Mouse (Mus musculus) liver, embryonic 15.5 days (tissue): ENCODE measurements at regions not wholly inside any gene's neighbourhood (a gene's known extent, or its start where the extent isn't known, plus 50 kb on each side); places are given as distances from the start of the nearest gene placed in this dataset.

Experiments
- ATAC-seq: fragments of 200-750 bp; cut with Nextera tagmentation; 2 replicates; pipeline ENCODE4 v1.8.0; 2017; ENCODE audit warnings: moderate number of reproducible peaks, mild to moderate bottlenecking, moderate library complexity; ENCODE audit not compliant: insufficient read depth
- H3K27ac ChIP-seq: fragments of 300-500 bp; sonication (generic); replicated peaks from 2 replicates; pipeline ENCODE4 v1.5.1; 2015; ENCODE audit warnings: mild to moderate bottlenecking, inconsistent platforms
- H3K27me3 ChIP-seq: fragments of 300-500 bp; sonication (generic); 2 replicates; pipeline ENCODE4 v1.6.1; 2015; ENCODE audit warnings: mild to moderate bottlenecking, inconsistent platforms
- H3K36me3 ChIP-seq: fragments of 300-500 bp; sonication (generic); replicated peaks from 2 replicates; pipeline ENCODE4 v1.6.1; 2015; ENCODE audit warnings: moderate library complexity, mild to moderate bottlenecking, inconsistent platforms
- H3K4me1 ChIP-seq: fragments of 300-500 bp; sonication (generic); replicated peaks from 2 replicates; pipeline ENCODE4 v1.6.1; 2015; ENCODE audit warnings: inconsistent platforms
- H3K4me2 ChIP-seq: fragments of 300-500 bp; sonication (generic); 2 replicates; pipeline ENCODE4 v1.6.1; 2015; ENCODE audit warnings: moderate library complexity, mild to moderate bottlenecking, inconsistent platforms
- H3K4me3 ChIP-seq: fragments of 300-500 bp; sonication (generic); replicated peaks from 2 replicates; pipeline ENCODE4 v1.5.1; 2015; ENCODE audit warnings: mild to moderate bottlenecking, inconsistent platforms
- H3K9ac ChIP-seq: fragments of 300-500 bp; sonication (generic); 2 replicates; pipeline ENCODE4 v1.6.1; 2015; ENCODE audit warnings: moderate library complexity, mild to moderate bottlenecking, inconsistent platforms
- H3K9me3 ChIP-seq: fragments of 300-500 bp; sonication (generic); replicated peaks from 2 replicates; pipeline ENCODE4 v1.6.1; 2016; ENCODE audit warnings: inconsistent platforms
- WGBS: fragments of 180-500 bp; shearing (Covaris S2); methylation state at CpG from one replicate; pipeline ENCODE4 v1.1.7; 2015; ENCODE audit warnings: mixed read lengths; ENCODE audit not compliant: insufficient replicate concordance; 5-methylcytosine and 5-hydroxymethylcytosine counted together

DNA sequence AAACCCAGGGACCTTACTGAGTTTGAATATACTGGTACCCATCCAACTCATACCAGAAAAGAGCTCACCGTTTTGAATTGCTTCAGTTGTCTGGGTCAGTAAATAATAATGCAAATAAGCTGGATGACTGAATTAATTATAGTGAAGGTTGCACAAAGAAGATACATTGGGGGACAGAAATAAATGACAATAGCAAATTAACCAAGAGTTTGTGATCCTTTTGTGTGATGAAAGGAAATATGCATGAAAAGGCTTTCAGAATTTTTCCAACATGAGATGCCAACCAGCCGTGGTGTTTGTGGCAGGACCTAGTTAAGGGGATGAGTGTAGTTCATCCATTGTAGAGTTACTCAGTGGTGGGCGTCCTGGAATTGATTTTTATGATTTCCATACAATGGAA is 186.5 kb upstream of the Pik3r1 start:
- Histone ChIP-seq H3K4me1 (no peaks in the 10 kb centered on the region), H3K27ac (no peak overlapping the region), H3K4me3 (no peak overlapping the region), H3K36me3 (no peaks in the 10 kb centered on the region), H3K4me2 (no peak overlapping the region), H3K9me3 (no peaks in the 10 kb centered on the region), H3K27me3 (no peaks in the 10 kb centered on the region), H3K9ac (no peak overlapping the region)
- 59% methylated on average over 3 of the region's 3 CpGs for WGBS
- ATAC-seq, result no peak

DNA sequence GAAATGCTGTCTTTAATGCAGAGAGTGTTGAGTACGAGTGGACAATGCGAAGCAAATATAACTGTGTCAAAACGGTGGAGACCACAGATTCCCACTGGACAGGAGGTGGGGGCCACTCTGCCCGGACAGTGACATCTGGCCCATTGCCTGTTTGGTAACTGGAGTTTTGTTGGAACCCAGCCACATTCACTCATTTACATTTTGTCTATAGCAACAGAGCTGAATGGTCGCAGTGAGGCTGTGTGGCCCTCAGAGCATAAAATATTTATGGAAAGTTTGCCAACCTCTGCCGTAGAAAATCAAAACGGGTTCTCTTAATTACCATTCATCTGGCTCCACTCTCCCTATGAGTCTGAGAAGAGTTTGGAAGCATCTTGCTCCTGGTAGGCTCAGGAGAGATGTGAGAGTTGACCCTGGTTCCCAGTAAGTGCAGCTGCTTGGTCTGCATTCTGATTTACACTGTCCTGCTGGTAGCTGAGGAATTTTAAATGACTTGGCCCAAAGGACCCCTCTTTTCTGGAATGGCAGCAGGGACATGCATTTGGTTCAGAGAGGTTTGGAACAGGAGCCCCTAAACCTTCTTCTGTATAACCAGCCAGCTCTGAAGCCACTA is 187.9 kb upstream of the Pik3r1 start:
- Histone ChIP-seq H3K27ac (no peak overlapping the region), H3K4me2 (no peak overlapping the region), H3K4me3 (no peak overlapping the region), H3K9me3 (no peaks in the 10 kb centered on the region), H3K9ac (no peak overlapping the region), H3K36me3 (no peaks in the 10 kb centered on the region), H3K27me3 (no peaks in the 10 kb centered on the region), H3K4me1 (no peaks in the 10 kb centered on the region)
- ATAC-seq, result no peak
- WGBS, result 69% methylated on average over 7 of the region's 7 CpGs

DNA sequence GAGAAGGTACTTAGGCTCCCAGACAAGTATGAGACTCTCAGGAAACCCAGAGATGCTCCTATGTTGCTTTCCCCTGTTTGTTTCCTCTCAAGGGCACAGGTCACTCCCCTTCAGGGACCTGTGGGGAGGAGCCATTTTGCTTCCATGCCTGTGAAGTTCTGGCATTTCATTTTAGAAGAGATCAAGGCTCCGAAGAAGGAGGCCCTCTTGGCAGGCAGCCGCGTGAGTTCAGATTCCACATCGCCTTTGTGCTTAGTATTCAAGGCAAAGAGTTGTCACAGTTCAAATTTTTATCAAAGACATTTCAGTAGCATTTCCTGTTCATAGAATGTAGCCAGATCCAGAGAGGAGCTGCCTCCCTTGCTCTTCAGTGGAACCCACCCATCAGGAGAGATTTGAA is 189.8 kb upstream of the Pik3r1 start:
- H3K36me3 ChIP-seq, result no peaks in the 10 kb centered on the region
- H3K9ac ChIP-seq, result no peak overlapping the region
- no peak overlapping the region for H3K4me3 ChIP-seq
- ATAC-seq, result no peak
- H3K4me2 ChIP-seq, result no peak overlapping the region
- 77% methylated on average over 4 of the region's 4 CpGs for WGBS
- no peaks in the 10 kb centered on the region for H3K9me3 ChIP-seq
- H3K27ac ChIP-seq, result no peak overlapping the region
- H3K4me1 ChIP-seq, result no peaks in the 10 kb centered on the region
- H3K27me3 ChIP-seq, result no peaks in the 10 kb centered on the region

DNA sequence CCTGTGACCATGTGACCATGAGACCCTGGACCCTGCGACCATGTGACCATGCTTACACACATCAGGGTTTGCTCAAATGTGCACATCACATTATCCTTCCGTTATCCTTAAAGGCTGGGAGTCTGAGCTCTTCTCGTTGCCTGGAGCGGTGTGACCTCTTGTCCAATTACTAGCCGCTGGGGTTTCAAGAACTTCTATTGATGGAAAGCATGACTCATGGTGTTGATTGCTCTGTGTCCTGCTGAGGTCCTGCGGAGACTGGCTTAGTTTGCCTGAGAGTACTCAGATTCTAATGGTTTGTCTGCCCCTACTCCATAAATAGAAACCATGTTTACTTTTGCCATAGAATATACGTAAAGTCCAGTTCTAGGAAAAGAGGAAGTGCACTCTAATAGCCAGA is 197.5 kb upstream of the Pik3r1 start:
- Histone ChIP-seq H3K4me3 (no peak overlapping the region), H3K27ac (no peak overlapping the region), H3K9ac (no peak overlapping the region), H3K36me3 (no peaks in the 10 kb centered on the region), H3K9me3 (no peaks in the 10 kb centered on the region), H3K4me2 (no peak overlapping the region), H3K27me3 (no peaks in the 10 kb centered on the region), H3K4me1 (no peaks in the 10 kb centered on the region)
- 64% methylated on average over 7 of the region's 7 CpGs for WGBS
- no peak for ATAC-seq

DNA sequence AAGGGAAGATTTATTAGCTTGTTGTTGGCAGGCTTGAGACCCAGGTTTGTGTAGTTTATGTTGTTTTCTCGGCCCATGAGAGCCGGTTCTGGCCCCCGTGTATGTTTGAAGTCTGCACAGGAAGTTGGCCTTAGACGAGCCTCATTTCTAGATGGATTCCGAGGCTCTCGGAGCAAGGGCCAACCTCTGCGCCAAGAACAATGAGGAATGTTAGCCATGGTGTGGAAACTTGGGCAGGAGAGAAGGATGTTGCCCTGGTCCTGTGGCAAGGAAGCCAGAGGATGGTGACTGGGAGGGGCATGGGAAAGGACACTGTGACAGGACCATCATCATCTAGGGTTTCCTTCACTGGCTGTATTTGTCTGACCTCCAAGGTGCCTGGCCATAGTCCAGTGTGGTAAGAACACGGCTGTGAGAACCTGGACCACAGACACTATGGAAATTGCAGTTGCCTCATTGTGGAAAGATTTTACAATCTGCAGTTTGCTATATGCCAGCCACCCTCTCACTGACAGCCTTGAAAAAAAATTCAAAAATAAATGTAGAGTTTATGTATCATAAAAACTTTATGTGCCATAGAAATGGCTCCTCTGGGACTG is 198.9 kb upstream of the Pik3r1 start:
- no peaks in the 10 kb centered on the region for H3K27me3 ChIP-seq
- no peaks in the 10 kb centered on the region for H3K36me3 ChIP-seq
- H3K9me3 ChIP-seq, result no peaks in the 10 kb centered on the region
- 65% methylated on average over 8 of the region's 8 CpGs for WGBS
- H3K4me3 ChIP-seq, result no peak overlapping the region
- H3K27ac ChIP-seq, result no peak overlapping the region
- H3K9ac ChIP-seq, result no peak overlapping the region
- no peak overlapping the region for H3K4me2 ChIP-seq
- no peak for ATAC-seq
- no peaks in the 10 kb centered on the region for H3K4me1 ChIP-seq

DNA sequence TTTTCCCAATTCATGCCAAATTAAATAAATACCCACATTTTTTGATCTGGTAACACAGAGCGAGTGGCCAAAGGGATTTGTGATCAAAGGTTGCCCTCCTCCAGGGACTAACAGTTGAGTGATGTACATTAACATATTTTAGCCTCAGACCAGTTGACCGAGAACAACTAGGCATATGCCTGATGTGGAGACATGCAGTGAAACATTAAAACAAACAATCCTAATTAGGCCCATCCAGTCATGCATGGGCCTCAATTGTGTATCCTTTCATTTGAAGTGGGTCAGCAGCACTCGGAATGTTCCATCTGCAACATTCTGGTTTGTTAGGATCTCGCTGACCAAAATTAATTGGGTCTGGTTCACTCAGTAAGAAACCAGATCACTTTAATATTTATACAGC is 199.4 kb upstream of the Pik3r1 start:
- no peak overlapping the region for H3K4me2 ChIP-seq

DNA sequence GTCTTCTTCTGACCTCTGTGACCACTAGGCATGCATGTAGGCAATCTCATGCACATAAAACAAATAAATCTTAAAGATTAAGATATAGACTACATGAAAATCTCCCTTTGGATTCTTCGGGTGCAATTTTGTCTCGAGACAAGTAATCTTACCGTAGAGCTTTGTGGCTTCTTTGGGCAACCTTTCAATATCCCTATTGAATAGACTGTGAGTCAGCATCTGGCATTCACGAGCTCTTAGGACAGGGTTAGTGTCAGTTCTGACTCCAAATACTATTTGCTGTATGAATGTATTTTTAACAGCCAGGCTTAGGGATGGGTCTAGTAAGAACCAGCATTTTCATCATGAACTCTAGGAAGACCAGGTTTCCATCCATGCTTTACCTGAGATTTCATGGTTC is 208.7 kb upstream of the Pik3r1 start:
- no peak overlapping the region for H3K4me2 ChIP-seq
- H3K36me3 ChIP-seq, result no peaks in the 10 kb centered on the region
- H3K4me3 ChIP-seq, result no peak overlapping the region
- no peaks in the 10 kb centered on the region for H3K9me3 ChIP-seq
- H3K9ac ChIP-seq, result no peak overlapping the region
- WGBS, result 68% methylated on average over 4 of the region's 4 CpGs
- H3K27me3 ChIP-seq, result no peaks in the 10 kb centered on the region
- H3K27ac ChIP-seq, result no peak overlapping the region
- ATAC-seq, result no peak
- no peaks in the 10 kb centered on the region for H3K4me1 ChIP-seq

More for the DNA sequence above, 199.4 kb upstream of the Pik3r1 start:
- 78% methylated on average over 4 of the region's 4 CpGs for WGBS
- no peak overlapping the region for H3K27ac ChIP-seq
- no peaks in the 10 kb centered on the region for H3K27me3 ChIP-seq
- ATAC-seq, result no peak
- H3K9ac ChIP-seq, result no peak overlapping the region
- H3K4me3 ChIP-seq, result no peak overlapping the region
- no peaks in the 10 kb centered on the region for H3K9me3 ChIP-seq
- H3K36me3 ChIP-seq, result no peaks in the 10 kb centered on the region
- no peaks in the 10 kb centered on the region for H3K4me1 ChIP-seq

DNA sequence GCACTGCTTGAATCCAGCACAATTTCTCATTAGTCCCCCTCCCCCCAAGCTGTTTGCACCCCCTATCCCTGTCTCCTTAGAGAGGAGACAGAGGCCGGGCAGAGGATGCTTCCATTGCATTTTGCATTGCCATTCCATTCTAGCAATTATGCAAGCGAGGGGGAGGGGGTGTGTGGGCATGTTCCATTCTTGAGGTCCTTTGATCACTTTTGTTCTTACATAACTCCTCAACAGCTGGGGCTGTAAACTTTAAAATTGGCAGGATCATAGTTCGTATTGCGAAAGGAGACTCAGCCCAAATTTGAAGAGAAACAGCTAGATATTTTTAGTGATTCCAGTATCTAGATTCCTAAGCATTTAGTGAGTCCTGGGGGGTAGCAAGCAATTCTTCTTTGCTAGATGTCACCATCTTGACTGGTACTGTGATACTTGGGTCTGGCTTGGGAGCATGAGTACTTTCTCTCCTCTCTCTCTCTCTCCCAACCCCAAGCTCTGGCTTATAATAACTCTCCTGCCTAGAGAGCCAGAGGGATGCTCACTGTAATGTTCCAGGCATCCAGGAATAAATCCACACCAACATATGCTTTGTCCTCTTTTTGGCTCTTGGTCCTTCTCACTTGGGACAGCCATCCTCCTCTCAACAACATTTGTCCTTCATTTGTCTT is 212.3 kb upstream of the Pik3r1 start:
- Histone ChIP-seq H3K9ac (no peak overlapping the region), H3K27me3 (no peaks in the 10 kb centered on the region), H3K4me1 (no peaks in the 10 kb centered on the region), H3K4me3 (no peak overlapping the region), H3K27ac (no peak overlapping the region), H3K4me2 (no peak overlapping the region), H3K36me3 (no peaks in the 10 kb centered on the region), H3K9me3 (no peaks in the 10 kb centered on the region)
- ATAC-seq, result no peak
- WGBS, result 56% methylated on average over 4 of the region's 4 CpGs

DNA sequence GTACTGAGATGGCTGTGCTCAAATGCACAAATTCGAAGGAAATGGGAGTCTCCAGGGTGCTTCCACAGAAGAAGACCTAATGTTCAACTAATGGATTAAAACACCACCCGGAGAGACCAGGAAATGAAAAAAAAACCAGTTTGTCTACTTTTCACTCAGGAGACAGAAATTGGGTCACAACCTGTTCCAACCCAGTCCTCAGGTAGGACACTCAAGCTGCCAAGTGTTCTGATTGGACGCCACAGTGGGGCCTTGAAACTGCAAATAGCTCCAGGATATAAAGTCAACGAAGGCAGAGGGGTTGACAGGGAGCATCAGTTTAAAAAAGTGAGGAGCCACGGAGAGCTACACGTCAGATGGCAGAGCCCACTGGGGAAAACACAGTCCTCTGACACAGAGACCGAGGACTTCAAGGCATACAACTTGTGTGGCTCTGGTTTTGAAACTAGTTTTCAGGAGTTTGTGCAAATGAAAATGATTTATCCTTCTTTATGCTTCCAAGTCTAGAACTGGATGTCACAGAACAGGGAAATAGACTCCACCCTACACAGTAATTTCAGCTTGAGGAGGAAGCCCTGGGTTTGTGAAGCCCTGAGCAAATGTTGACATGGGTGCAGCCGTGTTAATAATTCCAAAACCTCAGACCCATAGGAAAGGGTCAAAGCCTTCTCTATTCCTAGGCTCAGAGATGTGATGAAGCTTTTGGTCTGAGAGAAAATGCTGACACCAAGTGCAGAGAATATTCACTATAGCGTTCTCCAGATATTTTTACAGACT is 220.8 kb upstream of the Pik3r1 start:
- Histone ChIP-seq H3K36me3 (no peaks in the 10 kb centered on the region), H3K9me3 (no peaks in the 10 kb centered on the region), H3K9ac (no peak overlapping the region), H3K4me2 (no peak overlapping the region), H3K27me3 (no peaks in the 10 kb centered on the region), H3K4me1 (no peaks in the 10 kb centered on the region), H3K27ac (no peak overlapping the region), H3K4me3 (no peak overlapping the region)
- 56% methylated on average over 9 of the region's 9 CpGs for WGBS
- no peak for ATAC-seq

DNA sequence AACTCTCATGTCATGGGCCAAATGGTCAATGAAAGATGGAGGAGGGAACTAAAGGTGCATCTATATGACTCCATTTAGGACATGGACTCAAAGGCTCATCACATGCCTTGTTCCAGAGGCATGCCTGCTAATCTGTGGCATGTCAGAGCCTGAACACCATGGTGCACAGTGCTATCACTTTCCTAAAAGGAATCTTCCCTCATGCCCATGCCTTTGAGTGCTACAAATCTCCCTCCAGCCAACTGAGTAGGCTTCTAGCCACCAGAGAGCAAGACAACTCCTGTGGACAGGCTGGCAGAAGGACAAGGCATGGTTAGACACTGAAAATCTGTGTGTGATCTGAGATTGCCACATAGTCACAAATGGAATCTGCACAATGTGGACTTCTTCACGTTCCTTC is 223.7 kb upstream of the Pik3r1 start:
- no peak for ATAC-seq
- H3K4me1 ChIP-seq, result no peaks in the 10 kb centered on the region
- WGBS, result 62% methylated on average over 1 of the region's 1 CpGs
- no peak overlapping the region for H3K4me2 ChIP-seq
- H3K4me3 ChIP-seq, result no peak overlapping the region
- H3K27me3 ChIP-seq, result no peaks in the 10 kb centered on the region
- no peaks in the 10 kb centered on the region for H3K9me3 ChIP-seq
- H3K9ac ChIP-seq, result no peak overlapping the region
- no peak overlapping the region for H3K27ac ChIP-seq
- H3K36me3 ChIP-seq, result no peaks in the 10 kb centered on the region

DNA sequence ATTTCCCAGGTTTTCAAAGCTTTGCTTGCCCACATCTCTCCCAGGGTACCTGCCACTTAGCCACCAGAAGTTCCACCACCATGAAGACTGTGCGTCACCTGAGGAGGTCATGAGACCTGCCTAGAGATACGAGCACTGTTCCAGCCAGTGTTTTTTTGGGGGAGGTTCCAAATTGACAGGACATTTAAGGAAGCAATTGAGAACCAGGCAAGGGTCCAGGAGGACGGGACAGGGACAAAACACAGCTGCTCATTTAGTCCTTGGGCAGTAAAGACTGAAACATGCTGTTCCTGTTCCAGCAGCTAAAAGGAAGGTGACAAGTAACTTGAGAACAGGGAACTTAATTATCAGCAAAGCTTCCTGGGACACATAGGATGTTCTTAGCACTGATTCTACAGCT is 226.8 kb upstream of the Pik3r1 start:
- no peak for ATAC-seq
- no peak overlapping the region for H3K9ac ChIP-seq
- no peaks in the 10 kb centered on the region for H3K4me1 ChIP-seq
- 53% methylated on average over 3 of the region's 3 CpGs for WGBS
- no peak overlapping the region for H3K4me2 ChIP-seq
- no peaks in the 10 kb centered on the region for H3K27me3 ChIP-seq
- no peaks in the 10 kb centered on the region for H3K36me3 ChIP-seq
- no peaks in the 10 kb centered on the region for H3K9me3 ChIP-seq
- no peak overlapping the region for H3K4me3 ChIP-seq
- no peak overlapping the region for H3K27ac ChIP-seq
